Comparison of ENCODE assay signal across 15 mouse cellular contexts in the genomic region with DNA sequence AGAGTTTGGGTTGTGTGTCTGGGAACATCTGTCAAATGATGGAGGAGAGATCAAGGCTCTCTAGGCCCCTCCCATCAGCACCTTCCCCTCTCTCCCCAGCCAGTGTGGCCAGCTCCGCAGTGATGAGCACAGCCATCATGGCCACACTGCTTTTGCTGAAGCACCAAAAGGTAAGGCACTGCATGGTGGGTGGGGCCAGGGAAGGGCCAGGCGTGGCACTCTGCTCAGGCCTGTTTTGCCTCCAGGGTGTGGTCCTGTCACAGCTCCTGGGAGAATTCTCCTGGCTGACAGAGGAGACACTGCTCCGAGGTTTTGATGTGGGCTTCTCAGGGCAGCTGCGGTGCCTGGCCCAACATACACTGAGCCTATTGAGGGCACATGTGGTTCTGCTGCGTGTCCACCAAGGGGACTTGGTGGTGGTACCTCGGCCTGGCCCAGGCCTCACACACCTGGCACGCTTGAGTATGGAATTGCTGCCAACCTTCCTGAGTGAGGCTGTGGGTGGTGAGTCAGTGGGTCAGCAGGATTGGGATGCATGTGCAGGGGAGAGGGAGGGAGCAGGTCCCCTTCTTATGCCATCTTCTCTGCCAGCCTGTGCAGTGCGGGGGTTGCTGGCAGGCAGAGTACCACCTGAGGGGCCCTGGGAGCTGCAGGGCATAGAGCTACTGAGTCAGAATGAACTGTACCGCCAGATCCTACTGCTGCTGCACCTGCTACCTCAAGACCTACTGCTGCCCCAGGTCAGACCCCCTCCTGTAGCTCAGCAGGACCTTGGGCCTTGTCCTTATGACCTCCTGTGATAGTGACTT. TPM values are rescaled to one million over a fixed set of nuclear protein-coding genes. Genes with fewer than 3 reads are reported as not detected.
A peak's percentile ranks its signal among the peaks of the same experiment; 100 is the strongest.
DNase-seq lines count a peak whose midpoint lies in the region; ATAC-seq and TF ChIP-seq lines count a peak whose summit lies in the region.
"Had no signal": no experiment of that assay in that cellular context is flagged by ENCODE, and none has a peak within 500 bp of the region (broad histone marks: within the 10 kb centered on the region; RNA-seq: fewer than 3 reads in every experiment).

No protein-coding gene starts in this region.

- TF ChIP-seq EP300 in liver, embryonic 14.5 days (IDR thresholded peaks at IDR 0.05; ENCODE audit: low read depth): no peak

- 80% methylated on average over 9 of the region's 9 CpGs for WGBS in hindbrain, embryonic 16.5 days
- WGBS in hindbrain, embryonic 10.5 days: 85% methylated on average over 9 of the region's 9 CpGs
- 65% methylated on average over 9 of the region's 9 CpGs for WGBS in liver, embryonic 14.5 days (ENCODE audit: insufficient replicate concordance)

- TF ChIP-seq CTCF in liver, embryonic 14.5 days (IDR thresholded peaks at IDR 0.05; ENCODE audit: low read depth): no peak

- ATAC-seq in hindbrain, embryonic 16.5 days: 0 out of 2 replicates have a peak, but pooled peaks have one; percentile 15
- peak; percentile 34; the same call in 1 of the 2 replicates for ATAC-seq in liver, embryonic 14.5 days (ENCODE audit: insufficient read depth)
- ATAC-seq: forebrain, embryonic 16.5 days had no signal

- no peaks in the 10 kb centered on the region for H3K9me3 ChIP-seq in hindbrain, embryonic 16.5 days (ENCODE audit: control insufficient read depth, low read length)
- H3K9me3 ChIP-seq in hindbrain, embryonic 10.5 days: no peaks in the 10 kb centered on the region
- no peaks in the 10 kb centered on the region for H3K9me3 ChIP-seq in liver, embryonic 14.5 days (ENCODE audit: control insufficient read depth, low read length)
- H3K9me3 ChIP-seq: lung, embryonic 15.5 days; neural tube, embryonic 15.5 days had no signal

- no peaks in the 10 kb centered on the region for H3K4me1 ChIP-seq in hindbrain, embryonic 16.5 days (ENCODE audit: control insufficient read depth, insufficient read depth, low read depth, low read length)
- no peaks in the 10 kb centered on the region for H3K4me1 ChIP-seq in hindbrain, embryonic 10.5 days (replicated peaks)
- peaks cover 8 to 14% of the 10 kb centered on the region in 2 experiments for H3K4me1 ChIP-seq in liver, embryonic 14.5 days (replicated peaks; ENCODE audit: control insufficient read depth in 2 of 2, insufficient read depth in 2 of 2, low read length in 1 of 2)
- H3K4me1 ChIP-seq: lung, embryonic 15.5 days; neural tube, embryonic 15.5 days had no signal

- H3K4me3 ChIP-seq in hindbrain, embryonic 16.5 days (ENCODE audit: low read length): no peak overlapping the region
- H3K4me3 ChIP-seq in hindbrain, embryonic 10.5 days: no peak overlapping the region
- no peak overlapping the region for H3K4me3 ChIP-seq in liver, embryonic 14.5 days (ENCODE audit: insufficient read depth in 1 of 2, low read depth in 2 of 2, low read length in 2 of 2)
- H3K4me3 ChIP-seq: heart, adult 2 months; lung, embryonic 15.5 days; neural tube, embryonic 15.5 days had no signal

- H3K36me3 ChIP-seq in hindbrain, embryonic 16.5 days (ENCODE audit: control insufficient read depth, insufficient read depth, low read length): 0 out of 2 replicates have a peak, but pooled peaks cover 13% of the 10 kb centered on the region
- peaks cover 51% of the 10 kb centered on the region for H3K36me3 ChIP-seq in hindbrain, embryonic 10.5 days
- H3K36me3 ChIP-seq in liver, embryonic 14.5 days (replicated peaks; ENCODE audit: control insufficient read depth, insufficient read depth, low read depth): no peaks in the 10 kb centered on the region; the same call in 1 of the 2 replicates
- H3K36me3 ChIP-seq: lung, embryonic 15.5 days had no signal

- no peaks in the 10 kb centered on the region for H3K27me3 ChIP-seq in hindbrain, embryonic 16.5 days (replicated peaks; ENCODE audit: control insufficient read depth, insufficient read depth, low read length)
- no peaks in the 10 kb centered on the region for H3K27me3 ChIP-seq in hindbrain, embryonic 10.5 days (ENCODE audit: insufficient read depth, poor library complexity, severe bottlenecking)
- no peaks in the 10 kb centered on the region for H3K27me3 ChIP-seq in liver, embryonic 14.5 days (ENCODE audit: control insufficient read depth, insufficient read depth, low read length)
- H3K27me3 ChIP-seq: lung, embryonic 15.5 days; neural tube, embryonic 15.5 days had no signal

- no peak overlapping the region for H3K27ac ChIP-seq in hindbrain, embryonic 16.5 days (ENCODE audit: low read depth, low read length)
- no peak overlapping the region for H3K27ac ChIP-seq in hindbrain, embryonic 10.5 days
- H3K27ac ChIP-seq in liver, embryonic 14.5 days: no peak overlapping the region
- H3K27ac ChIP-seq: heart, adult 2 months; lung, embryonic 15.5 days; neural tube, embryonic 15.5 days had no signal

- DNase-seq in cerebellum, postnatal 14 days: peak; percentile 44 to 78
- no peak for DNase-seq in cerebellum, adult 9-11 months
- no peak for DNase-seq in hindbrain, embryonic 10.5 days (ENCODE audit: low spot score)
- DNase-seq in ES-CJ7 (ENCODE audit: low read depth, low spot score): peak; percentile 11
- no peak for DNase-seq in liver, embryonic 14.5 days (ENCODE audit: low read depth in 3 of 3, low spot score in 3 of 3)
- no peak for DNase-seq in urinary bladder, postnatal 4 days (ENCODE audit: low spot score in 2 of 2)
- DNase-seq: cerebellum, adult 11-12 months; heart, adult 2 months; heart, postnatal 14 days; kidney, adult 8-10 months had no signal

- H3K4me2 ChIP-seq in hindbrain, embryonic 16.5 days (ENCODE audit: low read length): no peak overlapping the region
- H3K4me2 ChIP-seq in liver, embryonic 14.5 days (ENCODE audit: low read depth): no peak overlapping the region
- H3K4me2 ChIP-seq: lung, embryonic 15.5 days; neural tube, embryonic 15.5 days had no signal

- no peak overlapping the region for H3K9ac ChIP-seq in hindbrain, embryonic 16.5 days (ENCODE audit: low read depth, low read length)
- no peak overlapping the region for H3K9ac ChIP-seq in liver, embryonic 14.5 days (replicated peaks)
- H3K9ac ChIP-seq: lung, embryonic 15.5 days; neural tube, embryonic 15.5 days had no signal

RNA-seq across cellular contexts. Expression of a gene that starts 8.7 kb away (rescaled TPM):
- 0.25 and 0.28 TPM in 2 replicates for polyA plus RNA-seq in hindbrain, embryonic 16.5 days (2015; fragmentation: Nextera tagmentation; extraction: Ambion mirVana)
- polyA plus RNA-seq in hindbrain, embryonic 10.5 days (2016; fragmentation: Nextera tagmentation; extraction: Ambion mirVana): 0.10 and 0.24 TPM in 2 replicates
- 0.26 and 0.45 TPM in 2 replicates for polyA plus RNA-seq in liver, embryonic 14.5 days (2012; rRNA removed)
- 0.32 and 0.33 TPM in 2 replicates for polyA plus RNA-seq in liver, embryonic 14.5 days (2014; fragmentation: Nextera tagmentation; extraction: Ambion mirVana)
- polyA plus RNA-seq: limb, embryonic 11.5 days had no signal

RNA-seq across cellular contexts. Expression of a gene that starts 10.7 kb away (rescaled TPM):
- polyA plus RNA-seq in hindbrain, embryonic 16.5 days (2015; fragmentation: Nextera tagmentation; extraction: Ambion mirVana): 31.4 and 32.9 TPM in 2 replicates
- 20.5 and 27.1 TPM in 2 replicates for polyA plus RNA-seq in hindbrain, embryonic 10.5 days (2016; fragmentation: Nextera tagmentation; extraction: Ambion mirVana)
- polyA plus RNA-seq in liver, embryonic 14.5 days (2012; rRNA removed): 6.8 and 7.9 TPM in 2 replicates
- polyA plus RNA-seq in liver, embryonic 14.5 days (2014; fragmentation: Nextera tagmentation; extraction: Ambion mirVana): 15.1 and 20.0 TPM in 2 replicates

Comparison
In these comparisons a context has a peak if more than half of its experiments do, and no peak if none do; other contexts are left out.
1. DNase-seq: peak in cerebellum, postnatal 14 days (2 of 2) and ES-CJ7 (single experiment); none in cerebellum, adult 9-11 months (single experiment), hindbrain, embryonic 10.5 days (single experiment), liver, embryonic 14.5 days (0 of 3) and urinary bladder, postnatal 4 days (0 of 2).